Mouse (Mus musculus) thymus, adult 18-20 months (tissue): ENCODE measurements around the gene Aktip.

ENCODE experiments used
- DNase-seq, 2 experiments: peaks; one replicate each; pipeline ENCODE4 v3.0.0; 2022; ENCODE audit warnings: mixed read lengths in 2 of 2

Gene Aktip

GRCm38 (mm10) chr8:91118131-91118530 is 81.6 kb downstream of the Aktip start:
- DNase-seq: no peak

- no peak for DNase-seq
Observed at GRCm38 (mm10) chr8:91117537-91117936, 82.2 kb downstream of the Aktip start.

GRCm38 (mm10) chr8:91114910-91115309 is 84.9 kb downstream of the Aktip start:
- no peak for DNase-seq

GRCm38 (mm10) chr8:91114428-91114827 is 85.3 kb downstream of the Aktip start:
- DNase-seq: no peak

- DNase-seq: no peak
Observed at GRCm38 (mm10) chr8:91111868-91112477, 87.8 kb downstream of the Aktip start.

- DNase-seq: no peak
Observed at GRCm38 (mm10) chr8:91106271-91106670, 93.5 kb downstream of the Aktip start.

- DNase-seq: no peak
Observed at GRCm38 (mm10) chr8:91098106-91098505, 101.7 kb downstream of the Aktip start.

GRCm38 (mm10) chr8:91094135-91094534 is 105.6 kb downstream of the Aktip start:
- no peak for DNase-seq

GRCm38 (mm10) chr8:91089601-91090000 is 110.2 kb downstream of the Aktip start:
- no peak for DNase-seq

- DNase-seq: no peak
Observed at GRCm38 (mm10) chr8:91088452-91088851, 111.3 kb downstream of the Aktip start.

GRCm38 (mm10) chr8:91082428-91082827 is 117.3 kb downstream of the Aktip start:
- DNase-seq: no peak

- DNase-seq: no peak
Observed at GRCm38 (mm10) chr8:91081911-91082310, 117.9 kb downstream of the Aktip start.

GRCm38 (mm10) chr8:91079678-91080077 is 120.1 kb downstream of the Aktip start:
- DNase-seq: no peak

- DNase-seq: peak; percentile 16 to 52
Observed at GRCm38 (mm10) chr8:91077077-91077867, 122.5 kb downstream of the Aktip start.

- DNase-seq: peak; percentile 72 to 84
Observed at GRCm38 (mm10) chr8:91070275-91070859, 129.4 kb downstream of the Aktip start.

GRCm38 (mm10) chr8:91069834-91070233 is 129.9 kb downstream of the Aktip start, which contains the start of gene Rbl2:
Gene Rbl2 (plus strand): TSS chr8:91070057.
- DNase-seq: peak; percentile 89 to 93

GRCm38 (mm10) chr8:91069407-91069806 is 130.4 kb downstream of the Aktip start:
- DNase-seq: no peak

- DNase-seq: no peak
Observed at GRCm38 (mm10) chr8:91065179-91065578, 134.6 kb downstream of the Aktip start.
